Mouse (Mus musculus): ENCODE results near the gene Fkbp2.
A peak's percentile ranks its signal among the peaks of the same experiment; 100 is the strongest.

Fkbp2 gene

DNA sequence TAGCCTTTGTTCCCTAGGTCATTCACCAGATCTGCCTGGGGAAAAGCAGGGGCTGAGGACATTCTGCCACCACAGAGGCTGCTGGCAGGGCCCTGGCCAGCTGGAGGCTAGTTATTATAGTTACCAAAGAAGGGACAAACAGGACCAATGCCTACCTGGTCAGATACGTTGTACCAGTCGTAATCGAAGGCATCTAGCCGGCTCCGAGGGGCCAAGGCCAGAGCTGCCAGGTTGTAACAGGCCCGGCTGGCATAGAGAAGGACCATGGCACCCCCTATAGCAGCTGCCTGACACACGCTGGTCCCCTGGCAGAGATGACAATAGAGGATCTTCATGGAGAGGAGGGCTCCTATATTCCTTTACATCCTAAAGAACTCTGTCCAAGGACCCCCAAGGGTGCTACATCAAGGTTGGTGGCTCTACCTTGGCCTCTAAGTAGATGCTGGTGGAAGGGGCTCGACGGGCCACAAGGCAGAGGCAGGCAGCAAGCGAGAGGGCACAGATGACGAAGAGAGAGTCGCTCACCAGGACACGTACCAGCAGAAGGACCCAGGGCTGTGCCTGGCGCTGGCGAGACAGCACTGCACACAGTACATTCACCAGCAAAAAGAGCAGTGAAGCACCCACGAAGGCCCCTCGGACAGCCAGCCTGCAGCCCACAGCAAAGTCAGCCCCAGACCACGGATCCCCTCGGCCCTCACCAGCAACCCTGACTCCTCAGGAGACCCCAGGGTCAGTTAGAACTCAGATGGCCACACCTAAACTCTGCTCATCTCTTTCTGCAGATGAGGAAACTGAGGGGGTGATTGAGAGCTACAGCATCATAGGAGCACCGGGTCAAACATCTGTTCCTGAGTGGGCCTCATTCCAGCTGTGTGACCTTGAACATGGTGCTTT is 40.9 kb downstream of the Fkbp2 start:
- peak; percentile 67 for DNase-seq

DNA sequence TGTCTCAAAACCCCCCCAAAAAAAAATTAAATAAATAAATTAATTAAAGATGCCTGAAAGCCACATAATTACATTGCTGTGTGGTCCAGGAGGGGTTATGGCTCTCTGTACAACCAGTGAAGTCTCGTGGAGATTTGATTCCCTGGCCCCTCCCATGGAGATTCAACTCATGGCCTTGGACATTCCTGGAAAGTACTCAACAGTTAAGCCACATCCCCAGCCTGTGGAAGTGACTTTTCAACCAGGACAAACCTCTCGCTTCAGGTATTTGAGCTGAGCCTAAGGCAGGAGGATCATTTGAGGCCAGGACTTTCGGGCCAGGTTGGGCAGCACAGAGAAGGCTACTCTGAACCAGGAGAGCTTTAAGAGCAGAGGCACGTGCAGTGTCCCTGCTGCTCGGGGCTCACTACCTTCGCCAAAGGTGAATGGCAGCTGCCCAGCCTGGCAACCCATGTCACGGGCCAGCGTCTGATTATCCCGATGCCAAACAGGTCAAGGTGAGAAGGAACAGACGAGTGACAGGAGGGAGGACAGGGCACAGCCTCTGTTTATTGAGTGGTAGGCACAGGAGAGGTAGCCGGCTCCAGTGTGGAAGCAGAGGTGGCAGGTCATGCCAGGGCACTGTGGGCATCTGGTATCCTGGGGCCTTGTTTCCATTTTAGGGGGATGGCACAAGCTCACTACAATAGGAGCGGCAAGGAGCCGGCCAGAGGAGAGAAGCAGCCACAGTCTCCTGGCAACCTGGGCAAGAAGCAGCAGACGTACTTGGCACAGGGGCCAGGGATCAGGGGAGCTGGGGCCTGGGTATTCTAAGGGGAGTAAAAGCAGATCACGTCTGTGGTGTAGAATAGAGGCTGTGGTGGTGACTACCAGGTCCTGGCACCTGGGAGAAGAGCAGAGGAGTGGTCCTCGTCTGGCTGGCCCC is 42.5 kb downstream of the Fkbp2 start:
- DNase-seq: peak; percentile 85

DNA sequence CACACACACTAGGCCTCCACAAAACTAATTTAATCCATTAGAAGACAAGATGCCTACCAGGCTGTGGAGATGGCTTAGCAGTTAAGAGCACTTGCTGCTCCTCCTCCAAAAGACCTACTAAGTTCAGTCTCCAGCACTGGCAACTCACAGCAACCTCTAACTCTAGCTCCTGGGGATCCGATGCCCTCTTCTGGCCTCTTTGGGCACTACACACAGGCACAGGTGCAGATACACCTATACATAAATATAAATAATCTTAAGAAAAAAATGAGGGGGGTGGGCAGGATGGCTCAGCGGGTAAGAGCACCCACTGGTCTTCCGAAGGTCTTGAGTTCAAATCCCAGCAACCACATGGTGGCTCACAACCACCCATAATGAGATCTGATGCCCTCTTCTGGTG is 44.0 kb downstream of the Fkbp2 start:
- peak; percentile 64 for DNase-seq

DNA sequence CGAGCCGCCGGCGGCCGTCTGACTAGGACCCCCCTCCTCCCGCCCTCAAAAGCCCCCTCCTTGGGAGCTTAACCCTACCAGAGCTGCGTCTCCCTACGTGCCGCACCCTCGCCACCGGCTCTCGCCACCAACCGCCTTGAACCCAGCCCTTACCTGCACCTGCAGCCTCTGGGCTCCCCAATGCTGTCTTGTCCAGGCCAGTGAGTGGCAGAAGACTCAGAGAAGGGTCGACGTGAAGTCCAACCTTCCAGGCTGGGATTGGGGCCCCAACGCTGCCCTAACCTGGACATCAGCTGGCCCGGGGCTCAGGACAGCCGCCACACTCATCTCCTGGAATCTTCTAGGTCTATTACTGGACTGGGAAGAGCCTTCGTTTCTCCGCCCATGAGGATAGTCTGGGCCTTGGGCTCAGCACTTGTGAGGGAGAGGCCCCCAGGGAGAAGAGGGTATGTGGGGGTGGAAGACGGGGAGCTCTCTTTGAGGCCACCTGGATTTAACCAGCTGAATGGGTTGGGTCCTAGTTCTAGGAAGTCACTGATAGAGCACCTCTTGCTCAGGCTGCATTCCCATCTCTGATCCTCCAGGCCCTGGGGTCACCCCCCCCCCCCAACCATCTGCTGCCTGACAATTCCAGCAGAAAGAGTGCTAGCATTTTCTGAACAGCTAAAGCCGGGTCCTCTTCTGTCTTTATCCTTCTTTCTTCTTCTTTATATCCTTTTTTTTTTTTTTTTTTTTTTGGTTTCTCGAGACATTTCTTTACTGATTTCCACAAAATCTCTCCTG is 45.9 kb downstream of the Fkbp2 start, which contains the start of gene Kcnk4:
Gene Kcnk4 (minus strand): TSS at position 321 of the 783 bp plus-strand sequence.
- peak; percentile 62 for DNase-seq

DNA sequence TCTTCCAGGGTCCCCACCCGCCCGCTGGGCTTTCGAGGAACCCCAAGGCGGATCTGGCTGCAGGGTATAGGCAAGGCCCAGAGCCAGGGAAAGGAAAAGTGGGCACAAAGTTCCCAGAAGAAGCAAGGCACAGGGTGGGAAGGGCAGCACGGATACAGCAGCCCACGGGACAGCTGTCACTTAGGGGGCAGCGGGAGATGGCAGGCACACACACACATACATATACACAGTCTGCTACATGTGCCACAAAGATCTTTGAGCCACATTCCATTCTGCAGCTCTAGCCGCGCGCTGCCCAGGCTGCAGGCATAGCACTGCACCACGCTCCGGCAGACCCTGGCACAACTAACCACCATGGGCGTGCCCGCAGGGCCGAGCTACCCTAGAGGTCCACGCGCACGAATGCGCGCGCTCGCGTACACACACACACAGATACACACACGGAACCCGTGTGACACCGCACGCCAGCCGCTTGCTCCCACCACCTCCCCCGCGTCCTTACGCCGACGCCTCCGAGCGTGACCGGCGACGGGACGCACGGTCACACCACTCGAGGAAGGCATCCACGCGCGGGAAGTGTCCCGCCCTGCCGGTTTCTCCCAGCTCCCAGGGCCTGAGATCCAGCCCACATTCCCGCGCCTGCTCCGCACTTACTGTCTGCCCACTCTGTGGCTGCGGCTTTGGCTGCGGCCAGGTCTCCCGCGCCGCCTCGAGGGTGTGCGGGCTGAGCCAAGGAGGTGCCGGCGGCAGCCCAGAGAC is 46.7 kb downstream of the Fkbp2 start:
- peak; percentile 82 for DNase-seq

DNA sequence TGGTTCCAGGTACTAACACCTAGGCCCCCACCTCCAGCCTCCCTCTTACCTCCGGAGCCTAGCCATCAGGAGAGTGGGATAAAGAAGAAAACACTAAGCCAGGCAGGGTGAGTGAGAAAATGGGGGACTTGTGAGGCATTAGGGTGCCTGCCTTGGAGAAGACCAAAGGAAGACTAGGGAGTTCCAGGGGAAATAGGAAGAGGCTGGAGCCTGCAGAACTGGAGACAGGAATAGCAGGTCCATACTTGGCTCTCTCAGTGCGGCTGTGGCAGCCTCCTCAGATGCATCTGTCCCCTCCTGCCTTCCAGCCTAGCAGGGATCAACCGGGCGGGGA is 47.2 kb downstream of the Fkbp2 start:
- DNase-seq: no peak

GRCm38 (mm10) chr19:6932018-6932417 is 48.3 kb downstream of the Fkbp2 start:
- DNase-seq: no peak

- DNase-seq: peak; percentile 67
These were observed 49.3 kb downstream of the Fkbp2 start for GRCm38 (mm10) chr19:6931002-6931401.

DNA sequence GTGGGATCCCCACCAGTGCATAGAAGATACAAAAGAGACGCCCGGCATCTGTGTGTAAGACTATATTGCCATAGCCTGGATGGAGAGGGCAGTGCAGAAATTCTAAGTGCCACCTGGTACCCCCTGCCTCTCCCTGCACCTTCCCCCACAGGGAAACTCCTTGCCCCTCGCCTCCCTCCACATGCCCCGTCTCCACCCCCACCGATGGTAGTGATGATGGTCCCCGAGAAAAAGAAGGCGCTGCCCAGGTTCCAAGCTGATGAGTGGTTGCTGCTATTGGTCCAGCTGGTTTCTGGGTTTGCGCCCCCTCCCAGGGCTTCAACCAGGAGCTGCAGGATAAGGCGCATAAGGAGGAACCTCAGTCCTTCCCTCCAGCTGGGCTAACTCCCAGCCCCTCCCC is 52.2 kb downstream of the Fkbp2 start:
- peak; percentile 43 for DNase-seq
